Mouse (Mus musculus) B cell, adult 2 months (primary cell): Measurements from ENCODE around the gene Olfr1350.
"Not testable (repeated sequence)": the region's sequence is repeated elsewhere in the genome, so short reads cannot be mapped to it uniquely, and the experiment has no call there.

Source experiments
- DNase-seq, 2 experiments: peaks; one replicate each; pipeline ENCODE4 v3.0.0; 2022

Olfr1350 gene

GRCm38 (mm10) chr7:6564541-6564940, at the start of gene Olfr1350:
Gene Olfr1350 (plus strand): TSS chr7:6564841.
- no peak for DNase-seq

GRCm38 (mm10) chr7:6521666-6522065, 43.0 kb upstream of the Olfr1350 start:
- DNase-seq = no peak

- DNase-seq = no peak
These were observed 41.8 kb upstream of the Olfr1350 start, which contains the start of gene Olfr1349 for GRCm38 (mm10) chr7:6522850-6523249. Gene Olfr1349 (minus strand): TSS chr7:6522950.

GRCm38 (mm10) chr7:6525001-6525400, 39.6 kb upstream of the Olfr1350 start:
- DNase-seq = no peak

GRCm38 (mm10) chr7:6526141-6526540, 38.5 kb upstream of the Olfr1350 start:
- peak; percentile 1 to 7 for DNase-seq

- no peak for DNase-seq
These were observed 21.6 kb downstream of the Olfr1350 start for GRCm38 (mm10) chr7:6586096-6586759.

GRCm38 (mm10) chr7:6588766-6589165, 24.1 kb downstream of the Olfr1350 start:
- DNase-seq = not testable (repeated sequence)

GRCm38 (mm10) chr7:6603331-6603730, 38.7 kb downstream of the Olfr1350 start:
- DNase-seq = no peak
